Mouse (Mus musculus): ENCODE measurements around the gene Wdr66. TPM values are rescaled to one million over a fixed set of nuclear protein-coding genes. Genes with fewer than 3 reads are reported as not detected.

Wdr66 gene
- polyA plus RNA-seq, 1 experiment from 2014 or later, result 1.1 TPM

DNA sequence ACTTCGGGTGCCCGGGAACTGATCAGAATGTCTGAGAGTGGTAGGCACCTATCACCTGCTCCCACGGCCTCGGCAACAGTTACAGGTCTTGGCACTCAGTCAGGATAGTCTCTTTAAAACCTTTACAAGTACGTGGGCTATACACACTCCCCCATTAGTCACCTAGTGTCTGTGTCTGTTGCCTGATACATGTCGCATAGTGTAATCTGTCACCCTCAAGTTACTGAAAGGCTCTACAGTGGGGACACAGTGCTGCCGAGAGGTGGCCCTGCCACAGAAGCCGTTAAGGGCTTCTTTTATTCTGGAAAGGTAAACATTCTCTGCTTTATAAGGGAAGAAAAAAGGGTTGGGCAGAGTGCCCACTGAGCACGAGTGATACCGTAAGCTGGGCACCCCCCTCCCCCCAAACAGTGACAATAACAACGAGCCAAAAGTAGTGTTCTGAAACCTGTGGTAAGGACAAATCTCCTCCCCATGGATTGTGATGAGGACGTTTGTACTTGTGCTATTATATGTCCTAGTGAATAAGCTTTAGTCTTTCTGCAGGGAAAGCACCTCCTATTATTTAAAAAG, 61.2 kb downstream of the Wdr66 start:
- DNase-seq (ENCODE audit: low spot score) (no peak), ATAC-seq (replicated peaks; ENCODE audit: low FRiP score, low TSS enrichment, low read depth) (no peak)
- no peak overlapping the region for H3K27ac ChIP-seq (ENCODE audit: low read depth)
- H3K9me3 ChIP-seq (ENCODE audit: control insufficient read depth, low read length), result no peaks in the 10 kb centered on the region
- H3K4me3 ChIP-seq (ENCODE audit: low read depth, low read length), result no peak overlapping the region
- H3K4me2 ChIP-seq (ENCODE audit: low read length), result no peak overlapping the region
- no peaks in the 10 kb centered on the region for H3K36me3 ChIP-seq (ENCODE audit: control insufficient read depth, insufficient read depth, low read length)
- WGBS, result 56% methylated on average over 12 of the region's 12 CpGs
- 0 out of 2 replicates have a peak, but pooled peaks cover 21% of the 10 kb centered on the region for H3K4me1 ChIP-seq (replicated peaks; ENCODE audit: control insufficient read depth, insufficient read depth, low read length)
- H3K27me3 ChIP-seq (replicated peaks; ENCODE audit: control insufficient read depth, insufficient read depth, low read length), result no peaks in the 10 kb centered on the region
- no peak overlapping the region for H3K9ac ChIP-seq (ENCODE audit: low read length)

DNA sequence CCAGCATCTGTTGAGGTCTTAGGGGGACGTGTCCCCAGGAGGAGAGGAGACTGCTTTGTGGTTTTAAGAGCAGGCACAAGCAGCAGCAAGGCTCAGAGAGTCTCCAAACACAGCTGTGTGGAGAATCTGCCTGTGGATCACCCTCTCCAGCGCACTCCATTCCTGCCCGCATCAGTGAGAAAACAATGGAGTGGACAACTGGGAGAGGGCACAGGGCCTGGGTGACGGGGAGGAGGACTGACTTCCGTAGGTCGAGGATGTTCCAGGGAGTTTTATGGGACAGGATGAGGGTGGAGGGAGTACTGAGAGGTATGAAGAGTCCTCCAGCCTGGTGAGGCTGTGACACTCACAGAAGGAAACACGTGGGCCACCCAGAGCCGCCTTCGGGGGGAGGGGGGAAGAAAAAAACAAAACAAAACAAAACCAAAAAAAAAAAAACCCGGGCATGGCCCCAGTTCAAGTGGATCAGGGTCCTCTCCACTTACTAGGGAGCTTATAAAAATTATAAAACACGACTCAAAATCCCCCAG, 62.0 kb downstream of the Wdr66 start:
- DNase-seq (ENCODE audit: low spot score), result no peak
- Histone ChIP-seq H3K9me3 (ENCODE audit: control insufficient read depth, low read length) (no peaks in the 10 kb centered on the region), H3K36me3 (ENCODE audit: control insufficient read depth, insufficient read depth, low read length) (no peaks in the 10 kb centered on the region), H3K4me2 (ENCODE audit: low read length) (no peak overlapping the region), H3K27ac (ENCODE audit: low read depth) (no peak overlapping the region), H3K27me3 (replicated peaks; ENCODE audit: control insufficient read depth, insufficient read depth, low read length) (no peaks in the 10 kb centered on the region), H3K4me1 (replicated peaks; ENCODE audit: control insufficient read depth, insufficient read depth, low read length) (0 out of 2 replicates have a peak, but pooled peaks cover 21% of the 10 kb centered on the region), H3K9ac (ENCODE audit: low read length) (no peak overlapping the region), H3K4me3 (ENCODE audit: low read depth, low read length) (no peak overlapping the region)
- ATAC-seq (replicated peaks; ENCODE audit: low FRiP score, low TSS enrichment, low read depth), result no peak
- 46% methylated on average over 11 of the region's 11 CpGs for WGBS

DNA sequence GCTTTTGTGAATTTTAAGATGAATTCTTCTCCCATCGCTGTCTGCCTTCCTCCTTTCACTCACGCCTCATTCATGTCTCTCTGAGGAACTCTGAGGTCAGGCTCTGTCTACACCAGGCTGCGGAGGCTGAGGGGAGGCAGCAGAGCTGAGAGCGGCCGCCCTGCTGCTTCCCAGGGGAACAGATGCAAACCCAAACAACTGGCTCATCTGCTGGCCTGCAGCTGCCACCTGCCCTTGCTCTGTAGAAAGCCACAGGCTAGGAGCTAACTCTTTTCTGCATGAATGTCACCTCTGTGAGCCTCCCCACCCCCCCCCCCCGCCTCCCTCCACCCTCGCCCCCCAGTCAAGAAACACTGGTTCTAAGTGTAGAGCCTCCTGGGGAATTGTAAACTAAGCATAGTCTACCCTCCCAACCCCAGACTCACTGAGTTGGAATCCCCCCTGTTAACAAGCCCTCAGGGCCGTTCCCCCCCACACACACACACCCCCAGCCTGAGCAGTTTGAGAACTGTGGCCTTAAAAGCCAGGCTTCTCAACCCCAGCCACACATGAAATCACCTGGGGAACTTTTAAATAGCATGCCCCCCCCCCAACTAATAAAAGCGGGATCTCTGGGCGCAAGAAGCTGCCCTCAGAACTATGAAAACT, 63.4 kb downstream of the Wdr66 start:
- Histone ChIP-seq H3K9me3 (ENCODE audit: control insufficient read depth, low read length) (no peaks in the 10 kb centered on the region), H3K4me2 (ENCODE audit: low read length) (no peak overlapping the region), H3K4me3 (ENCODE audit: low read depth, low read length) (no peak overlapping the region), H3K36me3 (ENCODE audit: control insufficient read depth, insufficient read depth, low read length) (no peaks in the 10 kb centered on the region), H3K27ac (ENCODE audit: low read depth) (no peak overlapping the region), H3K27me3 (replicated peaks; ENCODE audit: control insufficient read depth, insufficient read depth, low read length) (no peaks in the 10 kb centered on the region), H3K9ac (ENCODE audit: low read length) (no peak overlapping the region), H3K4me1 (replicated peaks; ENCODE audit: control insufficient read depth, insufficient read depth, low read length) (0 out of 2 replicates have a peak, but pooled peaks cover 13% of the 10 kb centered on the region)
- ATAC-seq (replicated peaks; ENCODE audit: low FRiP score, low TSS enrichment, low read depth) (no peak), DNase-seq (ENCODE audit: low spot score) (no peak)
- 42% methylated on average over 9 of the region's 10 CpGs for WGBS

DNA sequence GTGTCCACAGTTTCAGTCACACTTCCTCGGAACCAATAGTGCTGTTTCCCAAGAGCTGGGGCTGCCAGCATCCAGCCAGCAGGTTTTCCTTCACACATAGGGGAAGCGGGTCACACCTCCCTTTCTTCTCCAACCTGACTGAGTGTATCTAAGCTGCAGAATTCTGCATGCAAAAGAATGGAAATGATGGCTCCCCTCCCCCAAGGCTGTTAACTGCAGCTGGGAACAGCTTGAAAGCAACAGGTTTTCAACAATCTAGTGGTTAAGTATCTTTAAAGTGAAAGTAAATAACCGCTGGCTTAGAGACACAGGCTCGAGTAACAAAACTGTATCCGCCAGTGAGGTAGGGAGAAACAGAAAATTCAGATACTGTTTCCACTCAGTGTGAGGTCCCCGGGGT, 66.1 kb downstream of the Wdr66 start:
- Histone ChIP-seq H3K9me3 (ENCODE audit: control insufficient read depth, low read length) (no peaks in the 10 kb centered on the region), H3K4me2 (ENCODE audit: low read length) (peak overlapping the region; percentile 48), H3K27me3 (replicated peaks; ENCODE audit: control insufficient read depth, insufficient read depth, low read length) (no peaks in the 10 kb centered on the region), H3K9ac (ENCODE audit: low read length) (peak overlapping the region; percentile 25; the same call in 1 of the 2 replicates), H3K4me3 (ENCODE audit: low read depth, low read length) (peak overlapping the region; percentile 29), H3K4me1 (replicated peaks; ENCODE audit: control insufficient read depth, insufficient read depth, low read length) (0 out of 2 replicates have a peak, but pooled peaks cover 9% of the 10 kb centered on the region), H3K36me3 (ENCODE audit: control insufficient read depth, insufficient read depth, low read length) (no peaks in the 10 kb centered on the region), H3K27ac (ENCODE audit: low read depth) (no peak overlapping the region)
- WGBS, result 12% methylated on average over 6 of the region's 6 CpGs
- DNase-seq (ENCODE audit: low spot score) (peak; percentile 64), ATAC-seq (replicated peaks; ENCODE audit: low FRiP score, low TSS enrichment, low read depth) (no peak)

DNA sequence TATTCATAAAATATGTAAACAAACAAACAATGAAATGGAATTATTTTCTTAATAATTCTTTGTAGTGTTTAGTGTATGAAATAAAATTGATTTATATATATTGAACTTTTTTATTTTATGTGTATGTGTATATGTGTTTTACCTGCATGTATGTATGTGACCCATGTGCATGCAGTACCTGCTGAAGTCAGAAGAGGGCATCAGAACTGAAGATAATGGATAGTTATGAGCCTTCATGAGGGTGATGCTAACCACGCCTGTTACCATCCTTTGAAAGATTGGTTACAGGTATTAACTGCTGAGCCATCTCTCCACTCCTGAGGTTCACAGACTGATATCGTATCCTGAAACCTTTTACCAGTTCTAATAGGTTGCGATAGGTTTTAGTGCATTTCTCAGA, 68.2 kb downstream of the Wdr66 start:
- ATAC-seq (replicated peaks; ENCODE audit: low FRiP score, low TSS enrichment, low read depth), result no peak
- H3K27ac ChIP-seq (ENCODE audit: low read depth), result no peak overlapping the region
- 95% methylated on average over 3 of the region's 3 CpGs for WGBS
- no peak overlapping the region for H3K9ac ChIP-seq (ENCODE audit: low read length)
- no peaks in the 10 kb centered on the region for H3K4me1 ChIP-seq (replicated peaks; ENCODE audit: control insufficient read depth, insufficient read depth, low read length)
- no peak for DNase-seq (ENCODE audit: low spot score)
- no peaks in the 10 kb centered on the region for H3K27me3 ChIP-seq (replicated peaks; ENCODE audit: control insufficient read depth, insufficient read depth, low read length)
- no peak overlapping the region for H3K4me3 ChIP-seq (ENCODE audit: low read depth, low read length)
- H3K36me3 ChIP-seq (ENCODE audit: control insufficient read depth, insufficient read depth, low read length), result no peaks in the 10 kb centered on the region
- H3K4me2 ChIP-seq (ENCODE audit: low read length), result no peak overlapping the region
- no peaks in the 10 kb centered on the region for H3K9me3 ChIP-seq (ENCODE audit: control insufficient read depth, low read length)

DNA sequence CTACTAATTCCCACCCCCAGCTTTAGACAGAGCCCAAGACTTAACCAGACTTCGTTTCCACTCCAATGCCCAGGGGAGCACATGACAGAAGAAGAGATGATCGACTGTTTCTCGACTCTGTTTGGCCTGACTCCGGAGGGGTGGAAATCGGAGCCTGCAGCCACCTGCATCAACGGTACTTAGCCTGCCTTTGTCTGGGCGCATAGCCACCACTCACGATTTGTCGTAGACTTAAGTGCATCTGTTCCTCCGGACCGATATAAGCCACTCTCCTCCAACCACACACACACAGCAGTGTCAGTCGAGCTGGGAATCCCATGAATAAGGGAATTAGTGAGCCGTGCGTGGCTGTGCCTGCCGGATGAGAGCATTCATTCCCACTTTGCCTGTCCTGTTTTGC, 72.3 kb downstream of the Wdr66 start:
- no peaks in the 10 kb centered on the region for H3K36me3 ChIP-seq (ENCODE audit: control insufficient read depth, insufficient read depth, low read length)
- no peaks in the 10 kb centered on the region for H3K9me3 ChIP-seq (ENCODE audit: control insufficient read depth, low read length)
- no peak overlapping the region for H3K27ac ChIP-seq (ENCODE audit: low read depth)
- H3K4me3 ChIP-seq (ENCODE audit: low read depth, low read length), result no peak overlapping the region
- DNase-seq (ENCODE audit: low spot score) (no peak), ATAC-seq (replicated peaks; ENCODE audit: low FRiP score, low TSS enrichment, low read depth) (no peak)
- H3K4me1 ChIP-seq (replicated peaks; ENCODE audit: control insufficient read depth, insufficient read depth, low read length), result no peaks in the 10 kb centered on the region
- H3K4me2 ChIP-seq (ENCODE audit: low read length), result no peak overlapping the region
- no peaks in the 10 kb centered on the region for H3K27me3 ChIP-seq (replicated peaks; ENCODE audit: control insufficient read depth, insufficient read depth, low read length)
- H3K9ac ChIP-seq (ENCODE audit: low read length), result no peak overlapping the region
- WGBS, result 48% methylated on average over 15 of the region's 15 CpGs

DNA sequence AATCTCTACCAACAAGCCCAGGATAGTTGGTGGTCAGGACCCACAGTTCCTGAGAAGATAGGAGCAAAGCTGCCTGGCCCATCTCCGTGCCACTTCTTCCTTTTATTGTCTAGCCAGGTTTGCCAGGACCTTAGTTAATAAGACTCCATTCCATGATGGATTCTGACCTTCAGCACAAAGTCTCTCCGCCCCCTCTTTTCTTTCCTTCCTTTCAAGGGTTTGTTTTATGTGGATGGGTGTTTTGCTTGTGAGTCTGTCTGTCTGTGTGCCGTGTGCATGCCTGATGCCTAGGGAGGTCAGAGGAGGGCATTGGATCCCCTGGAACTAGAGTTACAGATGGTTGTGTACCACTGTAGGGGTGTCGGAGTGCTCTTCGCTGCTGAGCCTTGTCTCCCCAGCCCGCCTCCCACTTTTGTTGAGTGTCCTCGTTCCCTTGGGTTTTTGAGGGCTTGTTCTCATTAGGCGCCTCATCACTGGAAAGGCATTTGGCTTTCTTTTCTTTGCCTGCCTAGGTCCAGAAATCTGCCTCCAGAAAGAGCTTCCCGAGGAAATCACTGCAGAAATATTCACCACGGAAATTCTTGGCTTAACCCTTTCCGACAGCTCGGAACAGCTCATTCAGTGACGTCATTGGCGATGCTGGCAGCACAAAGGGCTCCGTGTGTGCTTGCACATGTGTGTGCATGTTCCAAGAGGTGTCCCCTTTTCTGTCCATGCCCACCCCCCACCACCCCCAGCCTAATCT, 74.3 kb downstream of the Wdr66 start:
- no peaks in the 10 kb centered on the region for H3K9me3 ChIP-seq (ENCODE audit: control insufficient read depth, low read length)
- no peak overlapping the region for H3K9ac ChIP-seq (ENCODE audit: low read length)
- no peaks in the 10 kb centered on the region for H3K36me3 ChIP-seq (ENCODE audit: control insufficient read depth, insufficient read depth, low read length)
- H3K27me3 ChIP-seq (replicated peaks; ENCODE audit: control insufficient read depth, insufficient read depth, low read length), result no peaks in the 10 kb centered on the region
- DNase-seq (ENCODE audit: low spot score), result no peak
- no peak overlapping the region for H3K4me3 ChIP-seq (ENCODE audit: low read depth, low read length)
- no peak overlapping the region for H3K4me2 ChIP-seq (ENCODE audit: low read length)
- no peaks in the 10 kb centered on the region for H3K4me1 ChIP-seq (replicated peaks; ENCODE audit: control insufficient read depth, insufficient read depth, low read length)
- 71% methylated on average over 15 of the region's 15 CpGs for WGBS
- H3K27ac ChIP-seq (ENCODE audit: low read depth), result no peak overlapping the region
- ATAC-seq (replicated peaks; ENCODE audit: low FRiP score, low TSS enrichment, low read depth), result no peak

DNA sequence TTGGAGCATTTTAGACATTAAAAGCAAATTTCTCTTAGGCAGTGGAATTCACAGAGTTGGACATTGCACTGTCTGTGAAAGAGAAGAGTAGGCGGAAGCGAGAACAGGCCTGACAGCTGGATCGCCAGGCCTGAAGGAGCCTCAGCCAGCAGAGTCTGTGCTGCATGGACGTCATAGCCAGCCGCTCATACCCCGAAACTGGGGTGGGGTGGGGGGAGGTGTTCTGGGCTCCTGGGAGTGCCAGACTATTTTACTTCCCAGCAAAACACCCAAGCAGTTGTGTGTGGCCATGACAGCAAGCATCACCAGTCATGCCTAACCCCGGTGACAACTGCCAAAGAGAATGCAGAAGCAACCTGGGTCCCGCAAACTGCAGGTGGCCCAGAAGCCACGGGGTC, 74.8 kb downstream of the Wdr66 start:
- Histone ChIP-seq H3K27ac (ENCODE audit: low read depth) (no peak overlapping the region), H3K27me3 (replicated peaks; ENCODE audit: control insufficient read depth, insufficient read depth, low read length) (no peaks in the 10 kb centered on the region), H3K4me3 (ENCODE audit: low read depth, low read length) (no peak overlapping the region), H3K9me3 (ENCODE audit: control insufficient read depth, low read length) (no peaks in the 10 kb centered on the region), H3K4me1 (replicated peaks; ENCODE audit: control insufficient read depth, insufficient read depth, low read length) (no peaks in the 10 kb centered on the region), H3K9ac (ENCODE audit: low read length) (no peak overlapping the region), H3K36me3 (ENCODE audit: control insufficient read depth, insufficient read depth, low read length) (no peaks in the 10 kb centered on the region), H3K4me2 (ENCODE audit: low read length) (no peak overlapping the region)
- WGBS, result 73% methylated on average over 9 of the region's 9 CpGs
- ATAC-seq (replicated peaks; ENCODE audit: low FRiP score, low TSS enrichment, low read depth) (no peak), DNase-seq (ENCODE audit: low spot score) (no peak)

All from intestine, embryonic 14.5 days (tissue).